Mouse (Mus musculus): Measurements from ENCODE around the gene 5530401A14Rik. TPM values are rescaled to one million over a fixed set of nuclear protein-coding genes. Genes with fewer than 3 reads are reported as not detected.

Gene 5530401A14Rik
- polyA plus RNA-seq, 1 experiment, result not detected

- Histone ChIP-seq H3K4me3 (ENCODE audit: insufficient read depth, low read depth, low read length) (no peak overlapping the region), H3K27ac (ENCODE audit: insufficient read depth, low read depth, low read length) (no peak overlapping the region), H3K4me1 (ENCODE audit: control insufficient read depth, insufficient read depth, low read length) (no peaks in the 10 kb centered on the region), H3K27me3 (replicated peaks; ENCODE audit: control insufficient read depth, insufficient read depth, low read length) (no peaks in the 10 kb centered on the region), H3K36me3 (ENCODE audit: control insufficient read depth, insufficient read depth, low read length) (no peaks in the 10 kb centered on the region)
- DNase-seq, result no peak
- TF ChIP-seq CTCF (conservative IDR thresholded peaks at IDR 0.05; ENCODE audit: insufficient read depth, insufficient read length, low read depth, low read length), result no peak
- TF ChIP-seq POLR2A (IDR thresholded peaks at IDR 0.05; ENCODE audit: low read depth, low read length), result no peak
These were observed 41.8 kb downstream of the 5530401A14Rik start for GRCm38 (mm10) chr11:81902318-81902717.

GRCm38 (mm10) chr11:81908760-81909159 lies 48.3 kb downstream of the 5530401A14Rik start:
- H3K27ac ChIP-seq (ENCODE audit: insufficient read depth, low read depth, low read length), result no peak overlapping the region
- DNase-seq, result no peak
- 90% methylated on average over 1 of the region's 1 CpGs for WGBS
- H3K36me3 ChIP-seq (ENCODE audit: control insufficient read depth, insufficient read depth, low read length), result no peaks in the 10 kb centered on the region
- H3K4me3 ChIP-seq (ENCODE audit: insufficient read depth, low read depth, low read length), result no peak overlapping the region
- no peaks in the 10 kb centered on the region for H3K27me3 ChIP-seq (replicated peaks; ENCODE audit: control insufficient read depth, insufficient read depth, low read length)
- H3K4me1 ChIP-seq (ENCODE audit: control insufficient read depth, insufficient read depth, low read length), result no peaks in the 10 kb centered on the region
- TF ChIP-seq POLR2A (IDR thresholded peaks at IDR 0.05; ENCODE audit: low read depth, low read length), result no peak
- TF ChIP-seq CTCF (conservative IDR thresholded peaks at IDR 0.05; ENCODE audit: insufficient read depth, insufficient read length, low read depth, low read length), result no peak

GRCm38 (mm10) chr11:81909397-81909894 lies 49.0 kb downstream of the 5530401A14Rik start:
- Histone ChIP-seq H3K36me3 (ENCODE audit: control insufficient read depth, insufficient read depth, low read length) (no peaks in the 10 kb centered on the region), H3K4me1 (ENCODE audit: control insufficient read depth, insufficient read depth, low read length) (no peaks in the 10 kb centered on the region), H3K27me3 (replicated peaks; ENCODE audit: control insufficient read depth, insufficient read depth, low read length) (no peaks in the 10 kb centered on the region), H3K4me3 (ENCODE audit: insufficient read depth, low read depth, low read length) (no peak overlapping the region), H3K27ac (ENCODE audit: insufficient read depth, low read depth, low read length) (no peak overlapping the region)
- 52% methylated on average over 5 of the region's 5 CpGs for WGBS
- DNase-seq, result no peak
- TF ChIP-seq POLR2A (IDR thresholded peaks at IDR 0.05; ENCODE audit: low read depth, low read length) (no peak), CTCF (conservative IDR thresholded peaks at IDR 0.05; ENCODE audit: insufficient read depth, insufficient read length, low read depth, low read length) (no peak)

GRCm38 (mm10) chr11:81913071-81913470 lies 52.6 kb downstream of the 5530401A14Rik start:
- 73% methylated on average over 4 of the region's 4 CpGs for WGBS
- TF ChIP-seq CTCF (conservative IDR thresholded peaks at IDR 0.05; ENCODE audit: insufficient read depth, insufficient read length, low read depth, low read length), result no peak
- TF ChIP-seq POLR2A (IDR thresholded peaks at IDR 0.05; ENCODE audit: low read depth, low read length), result no peak
- Histone ChIP-seq H3K4me1 (ENCODE audit: control insufficient read depth, insufficient read depth, low read length) (no peaks in the 10 kb centered on the region), H3K27me3 (replicated peaks; ENCODE audit: control insufficient read depth, insufficient read depth, low read length) (no peaks in the 10 kb centered on the region), H3K36me3 (ENCODE audit: control insufficient read depth, insufficient read depth, low read length) (no peaks in the 10 kb centered on the region), H3K27ac (ENCODE audit: insufficient read depth, low read depth, low read length) (no peak overlapping the region), H3K4me3 (ENCODE audit: insufficient read depth, low read depth, low read length) (no peak overlapping the region)
- no peak for DNase-seq

GRCm38 (mm10) chr11:81915501-81915900 lies 55.0 kb downstream of the 5530401A14Rik start:
- H3K27ac ChIP-seq (ENCODE audit: insufficient read depth, low read depth, low read length), result no peak overlapping the region
- DNase-seq, result no peak
- TF ChIP-seq CTCF (conservative IDR thresholded peaks at IDR 0.05; ENCODE audit: insufficient read depth, insufficient read length, low read depth, low read length), result no peak
- TF ChIP-seq POLR2A (IDR thresholded peaks at IDR 0.05; ENCODE audit: low read depth, low read length), result no peak
- no peaks in the 10 kb centered on the region; the same call in 1 of the 2 replicates for H3K27me3 ChIP-seq (replicated peaks; ENCODE audit: control insufficient read depth, insufficient read depth, low read length)
- H3K4me3 ChIP-seq (ENCODE audit: insufficient read depth, low read depth, low read length), result no peak overlapping the region
- WGBS, result 48% methylated on average over 6 of the region's 6 CpGs
- H3K4me1 ChIP-seq (ENCODE audit: control insufficient read depth, insufficient read depth, low read length), result no peaks in the 10 kb centered on the region
- H3K36me3 ChIP-seq (ENCODE audit: control insufficient read depth, insufficient read depth, low read length), result no peaks in the 10 kb centered on the region

- H3K36me3 ChIP-seq (ENCODE audit: control insufficient read depth, insufficient read depth, low read length), result no peaks in the 10 kb centered on the region
- H3K27me3 ChIP-seq (replicated peaks; ENCODE audit: control insufficient read depth, insufficient read depth, low read length), result no peaks in the 10 kb centered on the region; the same call in 1 of the 2 replicates
- no peak overlapping the region for H3K27ac ChIP-seq (ENCODE audit: insufficient read depth, low read depth, low read length)
- 80% methylated on average over 2 of the region's 2 CpGs for WGBS
- H3K4me3 ChIP-seq (ENCODE audit: insufficient read depth, low read depth, low read length), result no peak overlapping the region
- no peak for TF ChIP-seq CTCF (conservative IDR thresholded peaks at IDR 0.05; ENCODE audit: insufficient read depth, insufficient read length, low read depth, low read length)
- no peak for TF ChIP-seq POLR2A (IDR thresholded peaks at IDR 0.05; ENCODE audit: low read depth, low read length)
- DNase-seq, result no peak
- H3K4me1 ChIP-seq (ENCODE audit: control insufficient read depth, insufficient read depth, low read length), result no peaks in the 10 kb centered on the region
These were observed 62.6 kb downstream of the 5530401A14Rik start for GRCm38 (mm10) chr11:81923096-81923495.

- Histone ChIP-seq H3K4me3 (ENCODE audit: insufficient read depth, low read depth, low read length) (no peak overlapping the region), H3K36me3 (ENCODE audit: control insufficient read depth, insufficient read depth, low read length) (no peaks in the 10 kb centered on the region), H3K4me1 (ENCODE audit: control insufficient read depth, insufficient read depth, low read length) (no peaks in the 10 kb centered on the region), H3K27me3 (replicated peaks; ENCODE audit: control insufficient read depth, insufficient read depth, low read length) (no peaks in the 10 kb centered on the region; the same call in 1 of the 2 replicates), H3K27ac (ENCODE audit: insufficient read depth, low read depth, low read length) (no peak overlapping the region)
- no peak for DNase-seq
- TF ChIP-seq CTCF (conservative IDR thresholded peaks at IDR 0.05; ENCODE audit: insufficient read depth, insufficient read length, low read depth, low read length) (no peak), POLR2A (IDR thresholded peaks at IDR 0.05; ENCODE audit: low read depth, low read length) (no peak)
- WGBS, result 86% methylated on average over 4 of the region's 4 CpGs
These were observed 63.2 kb downstream of the 5530401A14Rik start for GRCm38 (mm10) chr11:81923626-81924025.
